Mouse (Mus musculus): ENCODE measurements around the gene Snrpd3.

DNA sequence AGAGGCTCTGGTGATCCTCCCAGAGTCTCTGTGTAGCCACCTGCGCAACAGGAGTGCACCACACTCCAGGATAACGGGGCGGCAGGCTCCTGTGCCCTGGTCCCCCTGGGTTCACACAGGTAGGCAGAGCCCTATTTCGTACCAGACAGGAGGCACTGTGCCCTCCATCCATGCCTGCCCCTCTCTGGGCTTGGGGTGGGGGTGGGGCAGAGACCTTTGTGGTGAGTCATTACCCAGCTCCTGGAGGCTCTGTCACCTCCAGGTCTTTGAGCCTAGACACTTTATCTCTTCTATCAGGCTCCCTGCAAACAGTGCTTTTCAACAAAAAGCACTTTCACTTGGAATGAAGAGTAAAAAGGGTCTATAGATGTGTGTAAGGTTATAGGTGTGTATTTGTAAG, 51.5 kb downstream of the Snrpd3 start:
- no peak for TF ChIP-seq CTCF (IDR thresholded peaks at IDR 0.05; ENCODE audit: low read depth)
- no peak for TF ChIP-seq EP300 (optimal IDR thresholded peaks at IDR 0.05)
